Mouse (Mus musculus) testis, adult 2 months (tissue): Measurements from ENCODE around the gene 1110032A03Rik.

ENCODE experiments used
- CTCF ChIP-seq: fragments of 200-500 bp; IDR thresholded peaks from 2 replicates; pipeline ENCODE4 v1.5.1; 2012; ENCODE audit warnings: low read depth, mild to moderate bottlenecking, inconsistent platforms, low read length, moderate library complexity; ENCODE audit not compliant: control insufficient read depth, insufficient read depth, insufficient replicate concordance
- POLR2A ChIP-seq: fragments of 200-500 bp; IDR thresholded peaks from 2 replicates; pipeline ENCODE4 v1.6.1; 2012; ENCODE audit warnings: low read depth, mild to moderate bottlenecking, inconsistent platforms, low read length, moderate library complexity; ENCODE audit not compliant: control insufficient read depth

DNA sequence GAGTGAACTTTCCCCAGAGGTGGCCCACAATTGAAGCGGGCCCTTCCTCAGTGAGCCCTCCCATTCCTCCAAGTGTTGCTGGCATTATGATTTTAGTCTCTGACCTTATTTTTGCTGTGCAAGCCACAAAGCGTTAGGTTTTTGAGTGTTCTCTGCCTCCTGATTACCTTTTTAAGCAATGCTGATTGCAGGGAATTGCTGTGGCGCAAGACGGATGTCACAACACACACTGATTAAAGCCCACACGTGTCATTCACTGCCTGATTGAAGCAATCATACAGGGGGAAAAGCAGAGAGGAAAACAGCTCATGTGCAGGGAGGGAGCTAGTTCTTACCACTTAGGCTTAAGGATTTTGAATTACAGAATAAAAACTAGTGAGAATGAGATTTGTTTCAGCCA lies 23.0 kb upstream of the 1110032A03Rik start:
- no peak for TF ChIP-seq CTCF
- no peak for TF ChIP-seq POLR2A
